Mouse (Mus musculus): Measurements from ENCODE around the gene Filip1.

DNA sequence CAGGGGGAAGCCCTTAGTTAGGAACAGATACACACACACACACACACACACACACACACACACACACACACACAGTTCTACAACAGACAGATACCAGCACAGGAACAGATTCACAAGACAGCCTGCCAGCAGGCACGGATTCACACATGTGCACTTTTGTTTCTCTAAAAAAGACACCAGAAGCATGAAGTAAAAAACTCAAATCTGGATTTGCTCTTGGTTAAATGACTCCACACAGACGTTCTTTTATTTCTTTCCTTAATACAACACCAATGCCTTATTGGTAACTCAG lies 226.9 kb downstream of the Filip1 start:
- TF ChIP-seq POLR2A (IDR thresholded peaks at IDR 0.05; ENCODE audit: borderline replicate concordance, extremely low read depth, low read depth, low read length) (no peak), CTCF (IDR thresholded peaks at IDR 0.05; ENCODE audit: insufficient read depth, low read length) (no peak)
